In the genomic region with DNA sequence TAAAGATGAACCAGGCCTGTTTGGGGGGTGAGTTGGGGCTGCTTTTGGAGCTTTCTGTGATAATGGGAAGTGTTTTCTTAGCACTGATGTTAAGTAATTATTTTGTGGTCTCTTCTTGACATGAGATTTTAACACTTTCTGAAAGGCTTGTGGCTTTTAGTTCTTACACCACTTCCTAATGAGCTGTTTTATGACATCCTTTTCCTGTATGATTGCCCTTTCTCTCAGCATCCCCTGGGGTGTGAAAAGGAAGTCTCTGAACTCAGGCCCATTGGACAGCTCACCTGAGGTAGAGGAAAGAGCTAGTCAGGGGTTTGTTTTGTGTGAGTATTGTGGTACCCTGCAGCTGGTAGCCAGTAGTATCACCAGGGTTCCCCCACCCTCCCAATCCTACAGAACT, we compare ENCODE assay signal across 24 mouse cellular contexts.
DNase-seq lines count a peak whose midpoint lies in the region; ATAC-seq and TF ChIP-seq lines count a peak whose summit lies in the region.
"Had no signal": no experiment of that assay in that cellular context is flagged by ENCODE, and none has a peak within 500 bp of the region (broad histone marks: within the 10 kb centered on the region; RNA-seq: fewer than 3 reads in every experiment).

No protein-coding gene starts in this region.

- H3K9me3 ChIP-seq in lung, postnatal 0 days (ENCODE audit: low read length): no peaks in the 10 kb centered on the region
- H3K9me3 ChIP-seq: embryonic facial prominence, embryonic 13.5 days; embryonic facial prominence, embryonic 15.5 days; forebrain, embryonic 10.5 days; forebrain, embryonic 12.5 days had no signal

- no peak overlapping the region for H3K4me2 ChIP-seq in lung, postnatal 0 days (replicated peaks; ENCODE audit: low read depth, low read length)
- H3K4me2 ChIP-seq: embryonic facial prominence, embryonic 13.5 days; embryonic facial prominence, embryonic 15.5 days; forebrain, embryonic 12.5 days had no signal

- no peaks in the 10 kb centered on the region for H3K36me3 ChIP-seq in lung, postnatal 0 days (ENCODE audit: insufficient read depth, low read length)
- H3K36me3 ChIP-seq in thymus, adult 2 months (ENCODE audit: control insufficient read depth, insufficient read depth, low read length): no peaks in the 10 kb centered on the region
- H3K36me3 ChIP-seq: embryonic facial prominence, embryonic 13.5 days; embryonic facial prominence, embryonic 15.5 days; forebrain, embryonic 10.5 days; forebrain, embryonic 12.5 days had no signal

- no peak for TF ChIP-seq EP300 in lung, postnatal 0 days (IDR thresholded peaks at IDR 0.05)

- H3K9ac ChIP-seq in lung, postnatal 0 days (replicated peaks; ENCODE audit: low read depth): no peak overlapping the region
- H3K9ac ChIP-seq: embryonic facial prominence, embryonic 13.5 days; embryonic facial prominence, embryonic 15.5 days; forebrain, embryonic 12.5 days had no signal

- H3K4me3 ChIP-seq in lung, postnatal 0 days (ENCODE audit: low read depth, low read length): no peak overlapping the region
- H3K4me3 ChIP-seq in left cerebral cortex, adult 2 months: no peak overlapping the region
- H3K4me3 ChIP-seq in thymus, adult 2 months (ENCODE audit: control insufficient read depth, insufficient read depth, low read length): no peak overlapping the region
- H3K4me3 ChIP-seq: embryonic facial prominence, embryonic 13.5 days; embryonic facial prominence, embryonic 15.5 days; erythroblast, embryonic 14.5 days; forebrain, embryonic 10.5 days; forebrain, embryonic 12.5 days had no signal

- peak; percentile 88 for ATAC-seq in common myeloid progenitor, adult 5-6 weeks (replicated peaks; ENCODE audit: low read depth, poor library complexity, severe bottlenecking)
- ATAC-seq in granulocyte monocyte progenitor cell, adult 5-6 weeks (replicated peaks; ENCODE audit: poor library complexity, severe bottlenecking): peak; percentile 95
- ATAC-seq in megakaryocyte, adult 5-6 weeks (ENCODE audit: poor library complexity, severe bottlenecking): peak; percentile 60
- ATAC-seq in lung, postnatal 0 days: no peak
- ATAC-seq: forebrain, embryonic 14.5 days; forebrain, embryonic 16.5 days had no signal

- DNase-seq in 416B (ENCODE audit: low read depth): peak; percentile 12
- DNase-seq in lung, postnatal 0 days (ENCODE audit: low spot score): no peak
- DNase-seq in left cerebral cortex, adult 2 months (ENCODE audit: extremely low spot score in 1 of 2, low spot score in 2 of 2): no peak
- no peak for DNase-seq in thymus, adult 2 months
- no peak for DNase-seq in urinary bladder, postnatal 14 days (ENCODE audit: low spot score)
- DNase-seq: adrenal gland, adult 2 months; adrenal gland, postnatal 10 days; adrenal gland, postnatal 25 days; cerebellum, adult 11-12 months; cerebellum, adult 2 months; cerebellum, adult 9-10 months; cerebellum, postnatal 10 days; cerebellum, postnatal 25 days; embryo, embryonic 11 days had no signal

- TF ChIP-seq CTCF in lung, postnatal 0 days (IDR thresholded peaks at IDR 0.05): no peak
- no peak for TF ChIP-seq CTCF in left cerebral cortex, adult 2 months (IDR thresholded peaks at IDR 0.05)
- TF ChIP-seq CTCF in thymus, adult 2 months (IDR thresholded peaks at IDR 0.05; ENCODE audit: borderline replicate concordance, control insufficient read depth, extremely low read depth, insufficient read depth, low read length, poor library complexity): no peak

- no peaks in the 10 kb centered on the region for H3K27me3 ChIP-seq in lung, postnatal 0 days (replicated peaks; ENCODE audit: insufficient read depth, low read length)
- H3K27me3 ChIP-seq in thymus, adult 2 months (ENCODE audit: control insufficient read depth, insufficient read depth, low read length): no peaks in the 10 kb centered on the region
- H3K27me3 ChIP-seq: embryonic facial prominence, embryonic 13.5 days; embryonic facial prominence, embryonic 15.5 days; forebrain, embryonic 12.5 days had no signal

- no peak for TF ChIP-seq POLR2A in thymus, adult 2 months (IDR thresholded peaks at IDR 0.05; ENCODE audit: control insufficient read depth, extremely low read depth, insufficient read depth, low read length, poor library complexity)

- intact Hi-C loops in left cerebral cortex, adult 2 months (cut with DNase I): no loop called here

- H3K27ac ChIP-seq in lung, postnatal 0 days (ENCODE audit: low read length): no peak overlapping the region
- H3K27ac ChIP-seq in left cerebral cortex, adult 2 months: no peak overlapping the region
- no peak overlapping the region for H3K27ac ChIP-seq in thymus, adult 2 months (ENCODE audit: control insufficient read depth, insufficient read depth, low read length)
- H3K27ac ChIP-seq: embryonic facial prominence, embryonic 13.5 days; embryonic facial prominence, embryonic 15.5 days; forebrain, embryonic 10.5 days; forebrain, embryonic 12.5 days had no signal

- no peaks in the 10 kb centered on the region; the same call in 1 of the 2 replicates for H3K4me1 ChIP-seq in lung, postnatal 0 days (ENCODE audit: insufficient read depth, low read depth, low read length)
- no peaks in the 10 kb centered on the region for H3K4me1 ChIP-seq in thymus, adult 2 months (replicated peaks; ENCODE audit: control insufficient read depth, insufficient read depth, low read length)
- H3K4me1 ChIP-seq: forebrain, embryonic 12.5 days had no signal
